ENCODE assay signal across 9 mouse cellular contexts in genomic region chr5:140217900-140218299, GRCm38 (mm10).
A peak's percentile ranks its signal among the peaks of the same experiment; 100 is the strongest.
DNase-seq lines count a peak whose midpoint lies in the region; ATAC-seq lines count a peak whose summit lies in the region.
"Had no signal": no experiment of that assay in that cellular context is flagged by ENCODE, and none has a peak within 500 bp of the region (broad histone marks: within the 10 kb centered on the region; RNA-seq: fewer than 3 reads in every experiment).

No protein-coding gene starts in this region.

- H3K9ac ChIP-seq in embryonic facial prominence, embryonic 14.5 days (ENCODE audit: low read depth, low read length) = no peak overlapping the region
- no peak overlapping the region for H3K9ac ChIP-seq in forebrain, embryonic 11.5 days (ENCODE audit: low read length)

- 36% methylated on average over 2 of the region's 2 CpGs for WGBS in heart, embryonic 10.5 days
- 31% methylated on average over 2 of the region's 2 CpGs for WGBS in embryonic facial prominence, embryonic 14.5 days
- 40% methylated on average over 2 of the region's 2 CpGs for WGBS in forebrain, embryonic 11.5 days

- intact Hi-C loops in heart, postnatal 25 days (cut with DNase I) = no loop called here

- no peaks in the 10 kb centered on the region for H3K9me3 ChIP-seq in heart, embryonic 10.5 days
- no peaks in the 10 kb centered on the region for H3K9me3 ChIP-seq in embryonic facial prominence, embryonic 14.5 days (ENCODE audit: control insufficient read depth, low read length)
- H3K9me3 ChIP-seq in forebrain, embryonic 11.5 days (ENCODE audit: control insufficient read depth, low read length) = no peaks in the 10 kb centered on the region

- H3K36me3 ChIP-seq in heart, embryonic 10.5 days = peaks cover under 1% of the 10 kb centered on the region; the same call in 1 of the 2 replicates
- no peaks in the 10 kb centered on the region for H3K36me3 ChIP-seq in embryonic facial prominence, embryonic 14.5 days (ENCODE audit: control insufficient read depth, insufficient read depth, low read length)
- H3K36me3 ChIP-seq in forebrain, embryonic 11.5 days (ENCODE audit: control insufficient read depth, insufficient read depth, low read length) = no peaks in the 10 kb centered on the region

- H3K27ac ChIP-seq in heart, embryonic 10.5 days = no peak overlapping the region
- H3K27ac ChIP-seq in embryonic facial prominence, embryonic 14.5 days (replicated peaks; ENCODE audit: low read depth, low read length) = no peak overlapping the region
- no peak overlapping the region for H3K27ac ChIP-seq in forebrain, embryonic 11.5 days (ENCODE audit: low read depth, low read length)

- H3K27me3 ChIP-seq in heart, embryonic 10.5 days (ENCODE audit: insufficient read depth, poor library complexity, severe bottlenecking) = peaks cover 19% of the 10 kb centered on the region
- no peaks in the 10 kb centered on the region for H3K27me3 ChIP-seq in embryonic facial prominence, embryonic 14.5 days (replicated peaks; ENCODE audit: control insufficient read depth, insufficient read depth, low read length)
- no peaks in the 10 kb centered on the region for H3K27me3 ChIP-seq in forebrain, embryonic 11.5 days (ENCODE audit: control insufficient read depth, insufficient read depth, low read length)

- peaks cover 15% of the 10 kb centered on the region for H3K4me1 ChIP-seq in heart, embryonic 10.5 days
- H3K4me1 ChIP-seq in embryonic facial prominence, embryonic 14.5 days (ENCODE audit: control insufficient read depth, insufficient read depth, low read length) = peaks cover 3% of the 10 kb centered on the region; the same call in 1 of the 2 replicates
- H3K4me1 ChIP-seq in forebrain, embryonic 11.5 days (replicated peaks; ENCODE audit: control insufficient read depth, insufficient read depth, low read length) = no peaks in the 10 kb centered on the region

- DNase-seq in heart, embryonic 10.5 days (ENCODE audit: low spot score) = peak; percentile 80
- no peak for DNase-seq in heart, postnatal 25 days (ENCODE audit: low spot score)
- peak; percentile 53 for DNase-seq in thymus, postnatal 14 days
- DNase-seq in thymus, postnatal 25 days = no peak
- DNase-seq in embryonic facial prominence, embryonic 14.5 days (ENCODE audit: low spot score) = peak; percentile 49
- DNase-seq in spleen, postnatal 36 days (ENCODE audit: low spot score in 2 of 2) = no peak
- no peak for DNase-seq in forebrain, embryonic 11.5 days (ENCODE audit: low spot score)
- DNase-seq: liver had no signal

- no peak for ATAC-seq in embryonic facial prominence, embryonic 14.5 days (ENCODE audit: low read depth)
- no peak for ATAC-seq in forebrain, embryonic 11.5 days (replicated peaks; ENCODE audit: low FRiP score)
- ATAC-seq in erythroid progenitor cell, adult 5-6 weeks (replicated peaks; ENCODE audit: low FRiP score, poor library complexity, severe bottlenecking) = no peak

- H3K4me3 ChIP-seq in heart, embryonic 10.5 days = no peak overlapping the region
- H3K4me3 ChIP-seq in embryonic facial prominence, embryonic 14.5 days (ENCODE audit: low read depth, low read length) = no peak overlapping the region
- H3K4me3 ChIP-seq in forebrain, embryonic 11.5 days (ENCODE audit: low read depth, low read length) = no peak overlapping the region

- H3K4me2 ChIP-seq in embryonic facial prominence, embryonic 14.5 days (ENCODE audit: low read depth, low read length) = no peak overlapping the region
- H3K4me2 ChIP-seq in forebrain, embryonic 11.5 days (ENCODE audit: low read depth, low read length, severe bottlenecking) = no peak overlapping the region

Comparison
In these comparisons a context has a peak if more than half of its experiments do, and no peak if none do; other contexts are left out.
1. DNase-seq: peak in heart, embryonic 10.5 days (single experiment), thymus, postnatal 14 days (single experiment) and embryonic facial prominence, embryonic 14.5 days (single experiment); none in heart, postnatal 25 days (single experiment), thymus, postnatal 25 days (single experiment), spleen, postnatal 36 days (0 of 2) and forebrain, embryonic 11.5 days (single experiment).